Mouse (Mus musculus): ENCODE data around the gene Thra.
"Not testable (repeated sequence)": the region's sequence is repeated elsewhere in the genome, so short reads cannot be mapped to it uniquely, and the experiment has no call there.

Thra gene

GRCm38 (mm10) chr11:98740393-98741050 lies at the start of gene Thra:
TSS of gene Thra (plus strand) at chr11:98740638.
- DNase-seq (ENCODE audit: extremely low spot score), result peak; percentile 81

- no peak for DNase-seq (ENCODE audit: extremely low spot score)
Measured at GRCm38 (mm10) chr11:98693201-98693600, 47.2 kb upstream of the Thra start.

GRCm38 (mm10) chr11:98693746-98694145 lies 46.7 kb upstream of the Thra start:
- DNase-seq (ENCODE audit: extremely low spot score), result no peak

GRCm38 (mm10) chr11:98694301-98694700 lies 46.1 kb upstream of the Thra start:
- DNase-seq (ENCODE audit: extremely low spot score), result no peak

- DNase-seq (ENCODE audit: extremely low spot score), result no peak
Measured at GRCm38 (mm10) chr11:98695408-98695807, 45.0 kb upstream of the Thra start.

- DNase-seq (ENCODE audit: extremely low spot score), result no peak
Measured at GRCm38 (mm10) chr11:98696454-98697216, 43.8 kb upstream of the Thra start.

- DNase-seq (ENCODE audit: extremely low spot score), result no peak
Measured at GRCm38 (mm10) chr11:98697225-98697624, 43.2 kb upstream of the Thra start.

- no peak for DNase-seq (ENCODE audit: extremely low spot score)
Measured at GRCm38 (mm10) chr11:98698849-98699640, 41.4 kb upstream of the Thra start.

GRCm38 (mm10) chr11:98699911-98700310 lies 40.5 kb upstream of the Thra start:
- peak; percentile 55 for DNase-seq (ENCODE audit: extremely low spot score)

GRCm38 (mm10) chr11:98701213-98701670 lies 39.2 kb upstream of the Thra start, which contains the start of gene Csf3:
TSS of gene Csf3 (plus strand) at chr11:98701263.
- no peak for DNase-seq (ENCODE audit: extremely low spot score)

- DNase-seq (ENCODE audit: extremely low spot score), result no peak
Measured at GRCm38 (mm10) chr11:98702323-98702722, 38.1 kb upstream of the Thra start.

GRCm38 (mm10) chr11:98705021-98705420 lies 35.4 kb upstream of the Thra start:
- no peak for DNase-seq (ENCODE audit: extremely low spot score)

GRCm38 (mm10) chr11:98707401-98708281 lies 32.8 kb upstream of the Thra start:
- no peak for DNase-seq (ENCODE audit: extremely low spot score)

- DNase-seq (ENCODE audit: extremely low spot score), result no peak
Measured at GRCm38 (mm10) chr11:98708282-98708956, 32.0 kb upstream of the Thra start.

GRCm38 (mm10) chr11:98709001-98709741 lies 31.3 kb upstream of the Thra start:
- no peak for DNase-seq (ENCODE audit: extremely low spot score)

GRCm38 (mm10) chr11:98710416-98711045 lies 29.9 kb upstream of the Thra start:
- peak; percentile 80 for DNase-seq (ENCODE audit: extremely low spot score)

GRCm38 (mm10) chr11:98711046-98711434 lies 29.4 kb upstream of the Thra start:
- no peak for DNase-seq (ENCODE audit: extremely low spot score)

- not testable (repeated sequence) for DNase-seq (ENCODE audit: extremely low spot score)
Measured at GRCm38 (mm10) chr11:98712009-98712408, 28.4 kb upstream of the Thra start.

- DNase-seq (ENCODE audit: extremely low spot score), result no peak
Measured at GRCm38 (mm10) chr11:98713703-98714102, 26.7 kb upstream of the Thra start.
